Mouse (Mus musculus) hindbrain, embryonic 15.5 days (tissue): ENCODE data around the gene Gm10260. TPM values are rescaled to one million over a fixed set of nuclear protein-coding genes. Genes with fewer than 3 reads are reported as not detected.

Experiments
- ATAC-seq: fragments of 200-750 bp; cut with Nextera tagmentation; 2 replicates; pipeline ENCODE4 v1.8.0; 2017; ENCODE audit warnings: low read depth, moderate number of reproducible peaks, moderate TSS enrichment; ENCODE audit not compliant: low FRiP score
- H3K27ac ChIP-seq: fragments of 300-500 bp; sonication (generic); replicated peaks from 2 replicates; pipeline ENCODE4 v1.5.1; 2015; ENCODE audit warnings: mild to moderate bottlenecking, inconsistent platforms
- H3K27me3 ChIP-seq: fragments of 300-500 bp; sonication (generic); 2 replicates; pipeline ENCODE4 v1.6.1; 2015; ENCODE audit warnings: control low read depth, inconsistent platforms
- H3K36me3 ChIP-seq: fragments of 300-500 bp; sonication (generic); 2 replicates; pipeline ENCODE4 v1.6.1; 2015; ENCODE audit warnings: control low read depth, inconsistent platforms
- H3K4me1 ChIP-seq: fragments of 300-500 bp; sonication (generic); replicated peaks from 2 replicates; pipeline ENCODE4 v1.6.1; 2015; ENCODE audit warnings: control low read depth, inconsistent platforms
- H3K4me2 ChIP-seq: fragments of 300-500 bp; sonication (generic); 2 replicates; pipeline ENCODE4 v1.6.1; 2015; ENCODE audit warnings: moderate library complexity, mild to moderate bottlenecking, inconsistent platforms
- H3K4me3 ChIP-seq: fragments of 300-500 bp; sonication (generic); 2 replicates; pipeline ENCODE4 v1.5.1; 2015; ENCODE audit warnings: mild to moderate bottlenecking, inconsistent platforms
- H3K9ac ChIP-seq: fragments of 300-500 bp; sonication (generic); 2 replicates; pipeline ENCODE4 v1.6.1; 2015; ENCODE audit warnings: inconsistent platforms
- H3K9me3 ChIP-seq: fragments of 300-500 bp; sonication (generic); 2 replicates; pipeline ENCODE4 v1.6.1; 2016; ENCODE audit warnings: control low read depth, inconsistent platforms
- WGBS: fragments of 180-500 bp; shearing (Covaris S2); methylation state at CpG from one replicate; pipeline ENCODE4 v1.1.7; 2015; 5-methylcytosine and 5-hydroxymethylcytosine counted together
- polyA plus RNA-seq: library from polyadenylated mRNA; unstranded; fragments of >200 nt; fragmentation: Nextera tagmentation; extraction: Ambion mirVana; gene quantifications from 2 replicates; pipeline ENCODE4 v1.2.1, GENCODE M21; 2015

Gene Gm10260
- polyA plus RNA-seq, 1 experiment from 2014 or later: 1.9 TPM

- Histone ChIP-seq H3K4me2 (no peak overlapping the region), H3K9me3 (no peaks in the 10 kb centered on the region), H3K9ac (no peak overlapping the region), H3K27me3 (no peaks in the 10 kb centered on the region), H3K36me3 (no peaks in the 10 kb centered on the region), H3K27ac (no peak overlapping the region), H3K4me1 (no peaks in the 10 kb centered on the region), H3K4me3 (no peak overlapping the region)
- no peak for ATAC-seq
- 94% methylated on average over 3 of the region's 3 CpGs for WGBS
These were observed 25.7 kb downstream of the Gm10260 start for GRCm38 (mm10) chr13:97734760-97735159.

GRCm38 (mm10) chr13:97725160-97725825 is 35.1 kb downstream of the Gm10260 start:
- Histone ChIP-seq H3K4me1 (peaks cover 10% of the 10 kb centered on the region; the same call in 1 of the 2 replicates), H3K9me3 (no peaks in the 10 kb centered on the region), H3K27me3 (no peaks in the 10 kb centered on the region), H3K27ac (no peak overlapping the region), H3K9ac (no peak overlapping the region), H3K36me3 (no peaks in the 10 kb centered on the region), H3K4me3 (no peak overlapping the region), H3K4me2 (no peak overlapping the region)
- no peak for ATAC-seq
- WGBS: 63% methylated on average over 11 of the region's 11 CpGs

GRCm38 (mm10) chr13:97724551-97724950 is 35.9 kb downstream of the Gm10260 start:
- Histone ChIP-seq H3K36me3 (no peaks in the 10 kb centered on the region), H3K4me2 (no peak overlapping the region), H3K27me3 (no peaks in the 10 kb centered on the region), H3K4me3 (no peak overlapping the region), H3K27ac (no peak overlapping the region), H3K9me3 (no peaks in the 10 kb centered on the region), H3K4me1 (peaks cover 10% of the 10 kb centered on the region; the same call in 1 of the 2 replicates), H3K9ac (no peak overlapping the region)
- ATAC-seq: no peak
- 47% methylated on average over 6 of the region's 6 CpGs for WGBS

- H3K4me3 ChIP-seq: no peak overlapping the region
- no peak overlapping the region for H3K9ac ChIP-seq
- H3K4me2 ChIP-seq: no peak overlapping the region
- no peaks in the 10 kb centered on the region for H3K27me3 ChIP-seq
- H3K9me3 ChIP-seq: no peaks in the 10 kb centered on the region
- H3K36me3 ChIP-seq: no peaks in the 10 kb centered on the region
- no peaks in the 10 kb centered on the region for H3K4me1 ChIP-seq
- no peak overlapping the region for H3K27ac ChIP-seq
- ATAC-seq: no peak
- 77% methylated on average over 8 of the region's 8 CpGs for WGBS
These were observed 47.7 kb downstream of the Gm10260 start for GRCm38 (mm10) chr13:97712506-97713275.

- no peak for ATAC-seq
- Histone ChIP-seq H3K4me1 (no peaks in the 10 kb centered on the region), H3K9me3 (no peaks in the 10 kb centered on the region), H3K36me3 (no peaks in the 10 kb centered on the region), H3K27me3 (no peaks in the 10 kb centered on the region), H3K27ac (no peak overlapping the region), H3K4me2 (no peak overlapping the region), H3K4me3 (no peak overlapping the region), H3K9ac (no peak overlapping the region)
- WGBS: 86% methylated on average over 2 of the region's 2 CpGs
These were observed 48.9 kb downstream of the Gm10260 start for GRCm38 (mm10) chr13:97711510-97711909.
